Mouse (Mus musculus) ovary, adult 18-20 months (tissue): Measurements from ENCODE around the gene Prkacb.
A peak's percentile ranks its signal among the peaks of the same experiment; 100 is the strongest.

Experiments
- DNase-seq: peaks from one replicate; pipeline ENCODE4 v3.0.0; 2022; ENCODE audit warnings: low spot score, mixed read lengths

The Prkacb gene

DNA sequence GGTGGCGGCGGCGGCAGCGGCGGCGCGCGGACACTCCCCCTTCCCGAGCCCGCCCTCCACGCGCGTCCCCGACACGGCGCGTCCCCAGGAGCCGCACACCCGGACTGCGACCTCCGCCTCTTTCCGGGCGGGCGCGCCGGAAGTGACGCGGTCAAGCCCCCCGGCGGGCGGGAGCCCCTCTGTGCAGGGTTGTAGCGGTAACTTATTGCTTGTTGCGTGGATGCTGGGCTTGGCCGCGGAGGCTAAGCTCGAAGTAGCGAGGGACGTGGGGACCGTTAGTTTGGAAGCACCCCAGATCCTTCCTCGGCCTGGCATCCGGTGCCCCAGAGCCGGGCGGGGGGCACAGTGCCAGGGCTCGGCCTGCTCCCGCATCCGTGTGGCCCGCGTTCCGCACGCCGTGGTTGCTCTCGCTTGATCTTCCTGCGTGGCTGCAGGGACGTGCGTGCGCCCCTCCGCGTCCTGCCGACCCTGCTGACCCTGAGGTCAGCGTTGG, at the start of gene Prkacb:
Prkacb (minus strand) TSS at position 90 of the 493 bp plus-strand sequence.
- DNase-seq: peak; percentile 85

GRCm38 (mm10) chr3:146860308-146860707, 47.5 kb upstream of the Prkacb start:
- no peak for DNase-seq

DNA sequence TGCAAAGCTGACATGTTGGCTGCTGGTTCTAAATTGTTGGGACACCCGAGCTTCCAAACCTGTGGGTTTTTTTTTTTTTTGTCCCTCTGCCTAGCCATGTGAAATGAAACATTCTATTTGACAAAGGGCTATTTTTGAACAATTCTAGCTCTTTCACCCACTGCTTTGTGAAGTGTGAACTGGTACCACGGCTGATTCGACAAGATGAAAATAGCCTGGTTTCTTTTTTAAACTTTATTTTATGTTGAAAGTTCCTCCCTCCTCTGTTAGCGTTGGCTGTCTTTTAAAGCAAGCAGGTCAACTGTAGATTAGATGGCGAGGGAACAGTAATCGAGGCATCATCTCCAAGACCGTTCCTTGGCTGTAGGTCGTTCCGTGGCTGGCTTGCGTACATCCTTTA, 44.6 kb upstream of the Prkacb start:
- no peak for DNase-seq

- DNase-seq: no peak
These were observed 41.8 kb upstream of the Prkacb start for GRCm38 (mm10) chr3:146854473-146855087.

GRCm38 (mm10) chr3:146851966-146852891, 39.4 kb upstream of the Prkacb start, which contains the start of gene Ttll7:
TSS of gene Ttll7 (plus strand) at chr3:146852367.
- DNase-seq: peak; percentile 67

DNA sequence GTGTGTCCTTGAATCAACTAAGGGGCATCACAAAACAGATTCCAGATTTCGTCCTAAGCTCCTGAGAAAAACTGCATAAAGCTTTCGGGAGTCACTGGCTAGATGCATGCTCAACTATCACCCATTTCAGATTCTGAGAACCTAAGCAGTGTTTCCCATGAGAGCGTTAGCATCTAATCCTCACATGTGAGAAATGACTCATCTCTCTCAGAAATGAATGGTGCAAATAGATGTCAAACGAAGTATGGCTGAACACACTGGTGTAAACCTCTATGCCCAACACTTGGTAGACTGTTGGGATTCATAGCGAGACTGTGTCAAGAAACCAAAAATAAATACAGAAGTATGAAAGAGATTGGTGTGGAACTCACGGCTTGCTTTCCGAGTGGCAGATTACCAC, 36.6 kb upstream of the Prkacb start:
- DNase-seq: no peak

DNA sequence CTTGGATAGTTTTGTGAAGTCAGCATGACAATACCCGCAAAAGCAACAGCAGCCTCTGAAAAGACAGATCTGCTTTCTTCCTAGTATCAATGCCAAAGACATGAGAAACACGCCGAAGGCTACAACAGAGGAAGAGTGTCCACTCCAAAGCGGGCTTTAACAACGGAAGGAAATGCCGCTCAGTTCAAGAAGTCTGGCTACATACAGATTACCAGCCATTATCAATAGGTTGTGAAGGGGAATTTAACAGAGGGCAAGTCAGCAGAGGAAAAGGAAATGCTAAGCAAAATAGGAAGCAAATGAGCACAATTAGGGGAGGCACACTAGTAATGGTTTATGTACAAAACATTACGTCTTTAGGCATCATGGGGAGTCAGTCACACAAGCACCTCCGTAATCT, 35.3 kb upstream of the Prkacb start:
- no peak for DNase-seq

GRCm38 (mm10) chr3:146846237-146846636, 33.4 kb upstream of the Prkacb start:
- DNase-seq: no peak

GRCm38 (mm10) chr3:146843470-146843869, 30.7 kb upstream of the Prkacb start:
- DNase-seq: no peak

DNA sequence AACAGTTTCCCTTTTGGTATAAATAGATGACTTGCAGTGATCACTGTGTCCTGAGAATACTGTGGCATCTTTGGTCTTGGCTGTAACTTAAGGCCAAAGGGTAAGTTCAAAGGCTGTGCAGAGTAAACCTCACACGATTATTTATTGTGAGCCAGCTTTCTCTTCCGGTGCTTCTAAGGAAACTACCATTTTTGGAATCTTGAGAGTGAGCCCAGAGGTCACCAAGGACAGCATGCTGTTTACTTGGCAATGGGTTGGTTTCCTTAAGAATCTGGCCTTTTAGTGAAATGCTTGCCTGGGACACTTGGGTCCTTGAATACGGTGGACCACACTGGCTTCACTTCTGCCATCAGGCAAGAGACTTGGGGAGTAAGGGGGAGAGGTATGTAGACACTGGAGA, 30.0 kb upstream of the Prkacb start:
- DNase-seq: no peak

DNA sequence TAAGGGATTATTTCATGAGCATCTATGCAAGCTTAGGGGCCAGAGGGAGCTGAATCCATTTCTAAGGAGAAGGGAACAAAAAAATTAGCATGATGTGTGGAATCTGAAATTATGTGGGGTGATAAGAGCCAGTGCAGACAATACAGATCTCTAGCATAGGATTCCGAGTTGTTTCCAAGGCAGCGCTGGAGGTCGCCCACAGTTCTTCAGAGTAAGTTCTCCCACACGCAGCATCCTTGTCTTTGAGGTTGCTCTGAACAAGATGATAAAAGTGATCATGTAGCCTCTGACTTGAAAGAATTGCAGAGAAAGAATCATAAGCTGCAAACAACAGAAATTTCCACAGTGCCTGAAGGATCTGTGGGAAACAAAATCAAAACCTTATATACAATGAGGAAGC, 7.9 kb upstream of the Prkacb start:
- no peak for DNase-seq

GRCm38 (mm10) chr3:146813624-146814023, 834 bp upstream of the Prkacb start:
- DNase-seq: no peak

GRCm38 (mm10) chr3:146812041-146812878, 530 bp downstream of the Prkacb start:
- DNase-seq: peak; percentile 24

GRCm38 (mm10) chr3:146793554-146794257, 19.1 kb downstream of the Prkacb start:
- DNase-seq: no peak

DNA sequence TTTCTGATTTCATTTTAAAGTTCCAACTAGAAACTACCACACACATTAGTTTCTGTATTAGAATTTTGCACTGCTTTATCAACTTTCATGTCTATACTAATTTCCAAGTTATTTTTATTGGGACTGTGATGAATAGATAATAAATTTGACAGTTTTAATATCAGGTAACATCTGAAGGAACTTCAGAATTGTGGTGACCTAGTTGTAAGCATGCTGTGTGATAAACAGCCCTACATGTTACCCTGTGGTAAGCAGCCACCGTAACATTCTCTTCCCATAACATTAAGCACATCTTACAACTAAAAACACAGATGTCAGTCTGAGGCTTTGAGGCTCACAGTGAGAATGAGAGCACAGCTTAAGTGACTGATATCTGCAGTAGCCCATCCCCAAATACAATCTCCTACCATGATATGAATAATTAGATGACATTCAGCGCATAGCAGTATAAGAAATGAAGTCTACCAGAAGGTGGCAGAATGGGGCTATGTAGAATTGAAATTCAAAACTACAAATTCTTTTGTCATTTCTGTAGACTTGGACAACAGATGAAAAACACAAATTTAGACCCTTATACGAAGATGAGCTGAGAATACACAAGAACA, 20.5 kb downstream of the Prkacb start:
- DNase-seq: no peak

DNA sequence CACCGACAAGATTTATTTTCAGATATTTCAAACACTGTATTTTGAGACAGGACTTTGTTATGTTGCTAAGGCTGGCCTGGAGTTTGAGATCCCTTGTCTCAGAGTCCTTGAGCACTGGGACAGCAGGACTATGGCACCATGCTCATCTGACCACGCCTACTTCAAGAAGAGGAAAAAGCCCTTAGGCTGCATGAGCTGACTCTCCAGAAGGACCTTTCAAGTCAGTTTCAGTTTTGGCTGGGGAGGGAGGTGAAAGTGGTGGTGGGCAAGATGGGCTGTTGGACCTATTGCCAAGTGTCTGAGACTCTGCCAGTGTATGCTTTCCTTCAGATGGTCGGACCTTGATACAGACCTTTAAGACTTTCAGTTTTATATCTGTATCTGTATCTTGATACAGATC, 28.6 kb downstream of the Prkacb start:
- no peak for DNase-seq

GRCm38 (mm10) chr3:146783645-146784225, 29.1 kb downstream of the Prkacb start:
- no peak for DNase-seq

GRCm38 (mm10) chr3:146782548-146782947, 30.2 kb downstream of the Prkacb start:
- no peak for DNase-seq

DNA sequence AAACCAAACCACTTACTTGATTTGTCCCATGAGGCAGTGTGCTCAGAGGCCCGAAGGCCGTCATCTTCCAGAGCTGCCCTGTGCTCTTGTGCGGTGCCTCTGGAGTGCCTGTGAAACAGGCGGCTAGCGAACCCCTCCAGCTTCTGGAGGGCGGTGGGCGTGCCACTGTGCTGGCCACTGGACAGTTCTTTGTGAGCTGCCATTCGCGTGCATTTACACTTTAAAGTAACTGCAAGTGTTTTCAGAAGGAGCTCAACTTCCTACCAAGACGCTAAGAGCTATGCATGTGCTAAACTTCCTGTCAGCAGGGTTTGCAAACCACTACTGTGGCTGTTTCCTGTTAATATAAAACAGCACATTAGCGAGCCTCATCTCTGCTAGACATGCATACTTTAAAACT, 31.7 kb downstream of the Prkacb start:
- DNase-seq: no peak

- DNase-seq: no peak
These were observed 32.5 kb downstream of the Prkacb start for GRCm38 (mm10) chr3:146780241-146780640.

GRCm38 (mm10) chr3:146778913-146779312, 33.9 kb downstream of the Prkacb start:
- no peak for DNase-seq
